Mouse (Mus musculus): ENCODE measurements around the gene Tmem160. TPM values are rescaled to one million over a fixed set of nuclear protein-coding genes. Genes with fewer than 3 reads are reported as not detected.

Tmem160 gene
- polyA plus RNA-seq, 1 experiment from 2014 or later: 56.0 TPM

DNA sequence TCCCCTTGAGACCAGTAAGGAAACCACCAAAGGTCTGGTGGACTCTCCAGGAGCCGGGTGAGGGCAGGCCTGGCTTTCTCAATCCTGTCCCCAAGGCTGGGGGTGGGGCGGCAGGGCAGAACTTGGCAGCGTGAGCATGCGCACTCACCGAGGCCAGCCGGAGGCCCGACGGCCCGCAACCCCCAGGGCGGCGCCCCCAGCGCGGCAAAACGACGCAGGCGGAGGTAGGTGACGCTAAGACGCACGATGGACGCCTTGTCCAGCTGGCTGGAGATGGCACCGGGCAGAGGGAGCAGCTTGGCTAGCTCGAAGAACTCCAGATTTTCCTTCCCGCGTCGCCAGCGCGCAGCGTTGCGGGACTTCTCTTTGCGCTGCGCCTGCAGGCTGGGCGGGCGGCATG is 21.9 kb downstream of the Tmem160 start:
- Histone ChIP-seq H3K4me2 (replicated peaks; ENCODE audit: low read depth, low read length) (peak overlapping the region; percentile 26), H3K27me3 (ENCODE audit: control insufficient read depth, insufficient read depth, low read length) (peaks cover 57% of the 10 kb centered on the region), H3K4me3 (ENCODE audit: low read length) (peak overlapping the region; percentile 21), H3K9me3 (ENCODE audit: control insufficient read depth, low read length) (no peaks in the 10 kb centered on the region), H3K4me1 (ENCODE audit: control insufficient read depth, insufficient read depth, low read length) (peaks cover 16% of the 10 kb centered on the region; the same call in 1 of the 2 replicates), H3K9ac (ENCODE audit: low read depth, low read length) (no peak overlapping the region), H3K27ac (ENCODE audit: low read depth, low read length) (no peak overlapping the region), H3K36me3 (ENCODE audit: control insufficient read depth, insufficient read depth, low read length) (no peaks in the 10 kb centered on the region)
- 5% methylated on average over 33 of the region's 33 CpGs for WGBS
- ATAC-seq (ENCODE audit: low FRiP score, low TSS enrichment): no peak

DNA sequence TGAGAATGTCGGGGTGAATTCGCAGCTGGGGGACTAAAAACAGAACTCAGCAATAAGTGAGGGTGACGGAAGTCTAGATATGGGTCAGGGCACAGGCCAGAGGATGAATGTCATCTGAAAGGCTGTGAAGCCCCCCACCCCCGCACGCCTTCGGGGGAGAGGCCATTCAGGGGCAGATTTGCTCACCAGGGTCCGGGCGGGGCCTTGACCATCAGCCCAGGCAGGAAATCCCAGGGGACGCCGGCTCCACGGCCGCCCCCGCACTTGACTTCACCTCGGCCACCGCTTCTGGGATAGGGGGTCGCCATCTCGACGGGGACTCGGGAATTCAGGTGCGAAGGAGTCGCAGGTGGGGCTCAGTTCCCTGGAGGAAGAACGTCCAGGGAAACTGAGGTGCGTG is 22.7 kb downstream of the Tmem160 start:
- peak overlapping the region; percentile 8 for H3K4me2 ChIP-seq (replicated peaks; ENCODE audit: low read depth, low read length)
- H3K4me1 ChIP-seq (ENCODE audit: control insufficient read depth, insufficient read depth, low read length): peaks cover 16% of the 10 kb centered on the region; the same call in 1 of the 2 replicates
- no peak overlapping the region for H3K9ac ChIP-seq (ENCODE audit: low read depth, low read length)
- H3K9me3 ChIP-seq (ENCODE audit: control insufficient read depth, low read length): no peaks in the 10 kb centered on the region
- H3K4me3 ChIP-seq (ENCODE audit: low read length): peak overlapping the region; percentile 36; the same call in 1 of the 2 replicates
- no peaks in the 10 kb centered on the region for H3K36me3 ChIP-seq (ENCODE audit: control insufficient read depth, insufficient read depth, low read length)
- no peak overlapping the region for H3K27ac ChIP-seq (ENCODE audit: low read depth, low read length)
- no peak for ATAC-seq (ENCODE audit: low FRiP score, low TSS enrichment)
- under 1% methylated on average over 23 of the region's 23 CpGs for WGBS
- peaks cover 57% of the 10 kb centered on the region for H3K27me3 ChIP-seq (ENCODE audit: control insufficient read depth, insufficient read depth, low read length)

DNA sequence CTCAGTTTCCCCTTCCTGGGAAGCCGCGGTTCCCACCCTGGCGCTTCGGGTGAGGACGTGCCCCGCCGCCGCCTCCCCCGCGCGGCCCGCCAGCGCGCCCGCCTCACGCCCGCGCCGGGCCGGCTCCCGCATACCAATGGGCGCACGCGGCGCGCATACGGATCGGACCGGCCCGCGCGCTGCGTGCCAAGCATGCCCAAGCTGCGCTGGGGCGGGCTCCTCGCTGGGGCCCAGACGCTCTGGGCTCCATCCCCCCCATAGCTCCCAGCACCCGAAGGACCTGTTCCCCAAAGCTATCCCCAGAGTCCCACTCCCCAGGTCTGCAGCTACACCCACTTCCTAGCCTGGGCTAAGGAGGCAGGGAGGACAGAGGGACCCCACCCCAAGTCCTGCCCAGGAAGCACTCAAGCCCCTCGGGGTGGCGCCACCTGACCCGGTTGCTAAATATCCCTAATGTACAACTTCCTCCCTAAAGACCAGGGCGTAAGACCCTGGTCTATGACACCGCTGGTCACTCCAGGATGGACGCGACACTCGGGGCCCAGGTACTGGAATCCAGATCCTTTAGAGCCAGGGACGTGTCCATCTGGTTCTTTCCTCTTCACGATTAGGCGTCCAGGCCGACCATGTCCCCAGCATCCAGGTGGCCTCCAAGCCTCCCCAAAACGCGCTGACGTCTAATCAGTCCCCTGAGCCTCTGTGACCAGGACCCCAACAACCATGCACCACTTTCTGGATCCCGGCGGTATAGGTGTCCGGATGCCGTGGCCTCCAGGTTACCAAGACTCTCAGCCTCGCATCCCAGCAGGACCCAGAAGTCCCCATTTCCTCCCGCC is 23.4 kb downstream of the Tmem160 start:
- Histone ChIP-seq H3K27me3 (ENCODE audit: control insufficient read depth, insufficient read depth, low read length) (peaks cover 57% of the 10 kb centered on the region), H3K4me1 (ENCODE audit: control insufficient read depth, insufficient read depth, low read length) (peaks cover 16% of the 10 kb centered on the region; the same call in 1 of the 2 replicates), H3K36me3 (ENCODE audit: control insufficient read depth, insufficient read depth, low read length) (no peaks in the 10 kb centered on the region), H3K4me2 (replicated peaks; ENCODE audit: low read depth, low read length) (peak overlapping the region; percentile 57), H3K4me3 (ENCODE audit: low read length) (peak overlapping the region; percentile 36), H3K9me3 (ENCODE audit: control insufficient read depth, low read length) (no peaks in the 10 kb centered on the region), H3K9ac (ENCODE audit: low read depth, low read length) (peak overlapping the region; percentile 4; the same call in 1 of the 2 replicates), H3K27ac (ENCODE audit: low read depth, low read length) (no peak overlapping the region)
- WGBS: 1% methylated on average over 51 of the region's 59 CpGs
- ATAC-seq (ENCODE audit: low FRiP score, low TSS enrichment): no peak

DNA sequence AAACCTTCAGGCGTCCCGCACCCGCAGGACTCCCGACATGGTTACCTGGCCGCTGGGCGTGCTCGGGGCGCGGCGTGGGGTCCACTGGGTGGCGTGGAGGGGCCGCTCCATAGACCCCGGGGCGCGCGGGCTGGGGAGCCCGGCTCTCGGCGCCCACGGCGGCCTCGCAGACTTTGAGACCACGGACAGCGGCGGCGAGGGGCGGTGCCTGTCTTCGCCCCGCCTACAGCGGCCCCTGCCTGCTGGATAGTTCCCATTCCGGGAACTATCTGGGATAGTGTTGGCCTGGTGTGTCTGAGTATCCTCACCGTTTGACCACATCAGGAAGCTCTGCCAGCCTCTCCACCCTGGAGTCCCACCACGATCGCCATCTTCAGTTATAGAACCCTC is 24.0 kb downstream of the Tmem160 start:
- peaks cover 16% of the 10 kb centered on the region; the same call in 1 of the 2 replicates for H3K4me1 ChIP-seq (ENCODE audit: control insufficient read depth, insufficient read depth, low read length)
- WGBS: 2% methylated on average over 34 of the region's 34 CpGs
- peak overlapping the region; percentile 57 for H3K4me2 ChIP-seq (replicated peaks; ENCODE audit: low read depth, low read length)
- ATAC-seq (ENCODE audit: low FRiP score, low TSS enrichment): 0 out of 2 replicates have a peak, but pooled peaks have one; percentile 38
- peak overlapping the region; percentile 36 for H3K4me3 ChIP-seq (ENCODE audit: low read length)
- H3K9me3 ChIP-seq (ENCODE audit: control insufficient read depth, low read length): no peaks in the 10 kb centered on the region
- no peaks in the 10 kb centered on the region for H3K36me3 ChIP-seq (ENCODE audit: control insufficient read depth, insufficient read depth, low read length)
- peaks cover 57% of the 10 kb centered on the region for H3K27me3 ChIP-seq (ENCODE audit: control insufficient read depth, insufficient read depth, low read length)
- H3K9ac ChIP-seq (ENCODE audit: low read depth, low read length): peak overlapping the region; percentile 4; the same call in 1 of the 2 replicates
- H3K27ac ChIP-seq (ENCODE audit: low read depth, low read length): no peak overlapping the region

DNA sequence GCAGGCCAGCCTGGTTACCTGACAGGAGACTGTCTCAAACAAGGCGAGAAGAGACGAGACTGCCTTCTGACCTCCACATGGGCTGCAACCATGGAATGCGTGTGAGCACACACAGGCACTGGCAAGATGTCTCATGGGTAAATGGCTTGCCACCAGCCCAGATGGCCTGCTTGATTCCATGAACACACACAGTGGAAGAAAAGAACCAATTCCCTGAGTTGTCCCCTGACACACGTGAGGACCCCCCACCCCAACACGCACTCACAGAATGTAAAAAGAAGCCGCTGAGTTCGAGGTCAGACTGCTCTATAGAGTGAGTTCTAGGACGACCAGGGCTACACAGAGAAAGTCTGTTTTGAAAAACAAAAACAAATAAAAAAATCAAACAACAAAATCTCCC is 25.0 kb downstream of the Tmem160 start, which contains the start of gene Npas1:
Npas1 (minus strand) TSS at position 101 of the 400 bp plus-strand sequence.
- H3K27me3 ChIP-seq (ENCODE audit: control insufficient read depth, insufficient read depth, low read length): peaks cover 50% of the 10 kb centered on the region
- 84% methylated on average over 8 of the region's 8 CpGs for WGBS
- H3K9me3 ChIP-seq (ENCODE audit: control insufficient read depth, low read length): no peaks in the 10 kb centered on the region
- peak within 1 kb of the TSS; percentile 36 for H3K4me3 ChIP-seq (ENCODE audit: low read length)
- H3K36me3 ChIP-seq (ENCODE audit: control insufficient read depth, insufficient read depth, low read length): no peaks in the 10 kb centered on the region
- ATAC-seq (ENCODE audit: low FRiP score, low TSS enrichment): no peak
- H3K9ac ChIP-seq (ENCODE audit: low read depth, low read length): peak within 1 kb of the TSS; percentile 4; the same call in 1 of the 2 replicates
- H3K4me2 ChIP-seq (replicated peaks; ENCODE audit: low read depth, low read length): peak within 1 kb of the TSS; percentile 57
- H3K4me1 ChIP-seq (ENCODE audit: control insufficient read depth, insufficient read depth, low read length): peaks cover 16% of the 10 kb centered on the region; the same call in 1 of the 2 replicates
- H3K27ac ChIP-seq (ENCODE audit: low read depth, low read length): no peak within 1 kb of the TSS

DNA sequence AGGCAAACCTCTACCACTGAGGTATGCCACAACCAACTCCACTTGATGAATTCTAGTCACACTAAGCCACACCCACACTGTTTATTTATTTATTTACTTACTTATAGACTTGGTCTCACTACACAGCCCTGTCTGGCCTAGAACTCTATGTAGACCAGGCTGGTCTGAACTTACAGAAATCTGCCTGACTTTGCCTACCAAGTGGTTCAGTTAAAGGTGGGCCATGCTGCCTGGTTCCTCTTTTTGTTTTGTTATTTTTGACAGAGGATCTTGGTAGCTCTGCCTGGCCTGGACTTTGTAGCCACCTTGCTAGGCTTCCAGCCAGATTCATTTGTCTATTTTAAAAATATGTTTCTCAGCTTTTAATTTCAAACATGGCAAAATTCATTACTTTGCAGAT is 36.2 kb downstream of the Tmem160 start:
- Histone ChIP-seq H3K4me1 (ENCODE audit: control insufficient read depth, insufficient read depth, low read length) (no peaks in the 10 kb centered on the region), H3K36me3 (ENCODE audit: control insufficient read depth, insufficient read depth, low read length) (no peaks in the 10 kb centered on the region), H3K27me3 (ENCODE audit: control insufficient read depth, insufficient read depth, low read length) (no peaks in the 10 kb centered on the region), H3K9me3 (ENCODE audit: control insufficient read depth, low read length) (no peaks in the 10 kb centered on the region), H3K9ac (ENCODE audit: low read depth, low read length) (no peak overlapping the region), H3K27ac (ENCODE audit: low read depth, low read length) (no peak overlapping the region), H3K4me2 (replicated peaks; ENCODE audit: low read depth, low read length) (no peak overlapping the region), H3K4me3 (ENCODE audit: low read length) (no peak overlapping the region)
- no peak for ATAC-seq (ENCODE audit: low FRiP score, low TSS enrichment)

DNA sequence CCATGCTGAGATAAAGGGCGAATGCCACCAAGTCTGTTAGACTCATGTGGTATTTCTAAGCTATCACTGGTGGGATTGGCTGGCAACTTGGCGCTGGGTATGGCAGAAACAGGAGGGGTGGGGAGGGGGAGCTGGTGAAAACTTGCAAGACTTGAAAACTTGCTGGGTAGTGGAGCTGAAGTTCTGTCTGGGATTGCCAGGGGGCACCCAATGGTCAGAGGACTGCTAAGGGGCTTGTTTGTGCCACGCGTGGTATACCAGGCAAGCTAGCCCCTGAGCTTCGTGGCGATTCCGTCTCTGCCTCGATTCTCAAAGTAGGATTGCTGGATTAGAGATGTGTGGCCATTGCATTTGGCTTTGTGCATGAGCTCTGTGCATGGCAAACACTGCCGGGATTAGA is 37.4 kb downstream of the Tmem160 start:
- H3K27me3 ChIP-seq (ENCODE audit: control insufficient read depth, insufficient read depth, low read length): no peaks in the 10 kb centered on the region
- no peak overlapping the region for H3K9ac ChIP-seq (ENCODE audit: low read depth, low read length)
- no peaks in the 10 kb centered on the region for H3K4me1 ChIP-seq (ENCODE audit: control insufficient read depth, insufficient read depth, low read length)
- no peak for ATAC-seq (ENCODE audit: low FRiP score, low TSS enrichment)
- no peak overlapping the region for H3K4me3 ChIP-seq (ENCODE audit: low read length)
- 89% methylated on average over 9 of the region's 9 CpGs for WGBS
- H3K36me3 ChIP-seq (ENCODE audit: control insufficient read depth, insufficient read depth, low read length): no peaks in the 10 kb centered on the region
- no peaks in the 10 kb centered on the region for H3K9me3 ChIP-seq (ENCODE audit: control insufficient read depth, low read length)
- no peak overlapping the region for H3K27ac ChIP-seq (ENCODE audit: low read depth, low read length)
- H3K4me2 ChIP-seq (replicated peaks; ENCODE audit: low read depth, low read length): no peak overlapping the region

DNA sequence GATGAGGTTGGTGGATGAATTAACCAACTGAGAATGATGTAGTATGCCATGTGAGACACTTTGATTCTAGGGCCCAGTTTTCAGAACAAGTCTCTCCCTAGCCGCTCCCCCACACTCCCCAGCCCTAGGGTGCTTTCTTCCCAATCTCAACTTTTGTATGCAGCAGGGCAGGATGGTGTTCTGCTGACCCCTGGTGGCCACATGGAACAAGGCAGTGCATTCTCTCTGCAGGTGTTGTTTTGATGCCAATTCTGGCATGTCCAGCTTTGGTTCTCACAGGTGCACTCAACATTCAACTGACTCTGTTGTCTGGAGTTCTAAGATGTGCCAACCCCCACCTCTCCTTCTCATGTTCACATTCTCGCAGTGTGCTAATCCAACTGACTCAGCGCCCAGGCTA is 39.2 kb downstream of the Tmem160 start:
- Histone ChIP-seq H3K9me3 (ENCODE audit: control insufficient read depth, low read length) (no peaks in the 10 kb centered on the region), H3K4me1 (ENCODE audit: control insufficient read depth, insufficient read depth, low read length) (no peaks in the 10 kb centered on the region), H3K4me2 (replicated peaks; ENCODE audit: low read depth, low read length) (no peak overlapping the region), H3K27me3 (ENCODE audit: control insufficient read depth, insufficient read depth, low read length) (no peaks in the 10 kb centered on the region), H3K4me3 (ENCODE audit: low read length) (no peak overlapping the region), H3K36me3 (ENCODE audit: control insufficient read depth, insufficient read depth, low read length) (peaks cover 12% of the 10 kb centered on the region), H3K9ac (ENCODE audit: low read depth, low read length) (no peak overlapping the region), H3K27ac (ENCODE audit: low read depth, low read length) (no peak overlapping the region)
- 38% methylated on average over 3 of the region's 3 CpGs for WGBS
- peak; percentile 44; the same call in 1 of the 2 replicates for ATAC-seq (ENCODE audit: low FRiP score, low TSS enrichment)

DNA sequence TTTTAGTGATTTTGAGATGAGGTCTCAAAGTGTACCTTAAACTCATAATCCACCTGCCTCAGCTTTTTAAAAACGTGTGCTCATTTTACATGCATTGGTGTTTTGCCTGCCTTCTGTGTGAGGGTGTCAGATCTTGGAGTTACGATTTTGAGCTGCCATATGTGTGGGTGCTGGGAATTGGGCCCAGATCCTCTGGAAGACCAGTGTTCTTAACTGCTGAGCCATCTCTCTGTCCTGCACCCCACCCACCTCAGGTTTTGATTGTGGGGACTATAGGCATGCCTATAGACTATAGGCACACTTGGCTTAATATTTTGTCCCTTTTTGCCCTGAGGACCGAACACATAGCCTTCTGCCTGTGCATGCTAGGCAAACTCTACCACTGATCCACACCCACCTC is 39.6 kb downstream of the Tmem160 start:
- no peaks in the 10 kb centered on the region for H3K4me1 ChIP-seq (ENCODE audit: control insufficient read depth, insufficient read depth, low read length)
- no peak overlapping the region for H3K9ac ChIP-seq (ENCODE audit: low read depth, low read length)
- H3K9me3 ChIP-seq (ENCODE audit: control insufficient read depth, low read length): no peaks in the 10 kb centered on the region
- no peak for ATAC-seq (ENCODE audit: low FRiP score, low TSS enrichment)
- H3K27me3 ChIP-seq (ENCODE audit: control insufficient read depth, insufficient read depth, low read length): no peaks in the 10 kb centered on the region
- WGBS: 56% methylated on average over 3 of the region's 3 CpGs
- H3K4me2 ChIP-seq (replicated peaks; ENCODE audit: low read depth, low read length): no peak overlapping the region
- no peak overlapping the region for H3K4me3 ChIP-seq (ENCODE audit: low read length)
- peaks cover 16% of the 10 kb centered on the region for H3K36me3 ChIP-seq (ENCODE audit: control insufficient read depth, insufficient read depth, low read length)
- no peak overlapping the region for H3K27ac ChIP-seq (ENCODE audit: low read depth, low read length)
